Mouse (Mus musculus) cerebellum, adult 2 months (tissue): ENCODE results near the gene Kcnk7.

Source experiments
- CTCF ChIP-seq: fragments of 200-500 bp; IDR thresholded peaks from 2 replicates; pipeline ENCODE4 v1.5.1; 2011; ENCODE audit warnings: low read depth, mild to moderate bottlenecking, control low read depth, low read length, moderate library complexity, borderline replicate concordance; ENCODE audit not compliant: insufficient read depth
- POLR2A ChIP-seq: fragments of 200-500 bp; IDR thresholded peaks from 2 replicates; pipeline ENCODE4 v1.6.1; 2011; ENCODE audit warnings: low read length, control low read depth, borderline replicate concordance; ENCODE audit not compliant: insufficient read depth

- TF ChIP-seq CTCF (no peak), POLR2A (no peak)
Observed at GRCm38 (mm10) chr19:5741641-5742240, 37.6 kb downstream of the Kcnk7 start.
